Mouse (Mus musculus): ENCODE results near the gene Ddx47. TPM values are rescaled to one million over a fixed set of nuclear protein-coding genes. Genes with fewer than 3 reads are reported as not detected.

Ddx47 gene
- polyA plus RNA-seq (2012; rRNA removed), result 80.2 and 86.4 TPM in 2 replicates

- DNase-seq (ENCODE audit: low spot score), result peak; percentile 84
Observed at GRCm38 (mm10) chr6:135011048-135011733, at the start of gene Ddx47. TSS of gene Ddx47 (plus strand) at chr6:135011612.

- no peak for DNase-seq (ENCODE audit: low spot score)
Observed at GRCm38 (mm10) chr6:134961858-134962517, 49.4 kb upstream of the Ddx47 start.

- no peak for DNase-seq (ENCODE audit: low spot score)
Observed at GRCm38 (mm10) chr6:134962518-134962893, 48.9 kb upstream of the Ddx47 start.

- no peak for DNase-seq (ENCODE audit: low spot score)
Observed at GRCm38 (mm10) chr6:134963910-134964309, 47.5 kb upstream of the Ddx47 start.

GRCm38 (mm10) chr6:134966681-134967080 lies 44.7 kb upstream of the Ddx47 start:
- DNase-seq (ENCODE audit: low spot score), result no peak

GRCm38 (mm10) chr6:134968326-134968725 lies 43.1 kb upstream of the Ddx47 start:
- DNase-seq (ENCODE audit: low spot score), result no peak

GRCm38 (mm10) chr6:134969498-134969897 lies 41.9 kb upstream of the Ddx47 start:
- DNase-seq (ENCODE audit: low spot score), result no peak

- DNase-seq (ENCODE audit: low spot score), result no peak
Observed at GRCm38 (mm10) chr6:134972096-134972495, 39.3 kb upstream of the Ddx47 start.

- no peak for DNase-seq (ENCODE audit: low spot score)
Observed at GRCm38 (mm10) chr6:134976628-134977027, 34.8 kb upstream of the Ddx47 start.

GRCm38 (mm10) chr6:134981231-134982062 lies 30.0 kb upstream of the Ddx47 start, which contains the start of gene Apold1:
TSS of gene Apold1 (plus strand) at chr6:134981718.
- no peak for DNase-seq (ENCODE audit: low spot score)

GRCm38 (mm10) chr6:134983529-134984370 lies 27.7 kb upstream of the Ddx47 start:
- peak; percentile 78 for DNase-seq (ENCODE audit: low spot score)

- no peak for DNase-seq (ENCODE audit: low spot score)
Observed at GRCm38 (mm10) chr6:134984748-134985147, 26.7 kb upstream of the Ddx47 start.

GRCm38 (mm10) chr6:134988377-134988776 lies 23.0 kb upstream of the Ddx47 start:
- no peak for DNase-seq (ENCODE audit: low spot score)

GRCm38 (mm10) chr6:134990674-134991073 lies 20.7 kb upstream of the Ddx47 start:
- DNase-seq (ENCODE audit: low spot score), result no peak

- DNase-seq (ENCODE audit: low spot score), result no peak
Observed at GRCm38 (mm10) chr6:134994031-134994651, 17.3 kb upstream of the Ddx47 start.

GRCm38 (mm10) chr6:134994985-134995384 lies 16.4 kb upstream of the Ddx47 start:
- no peak for DNase-seq (ENCODE audit: low spot score)

- DNase-seq (ENCODE audit: low spot score), result no peak
Observed at GRCm38 (mm10) chr6:134996918-134997317, 14.5 kb upstream of the Ddx47 start.

GRCm38 (mm10) chr6:134998076-134998475 lies 13.3 kb upstream of the Ddx47 start:
- no peak for DNase-seq (ENCODE audit: low spot score)

GRCm38 (mm10) chr6:134998781-134999180 lies 12.6 kb upstream of the Ddx47 start:
- no peak for DNase-seq (ENCODE audit: low spot score)

- DNase-seq (ENCODE audit: low spot score), result no peak
Observed at GRCm38 (mm10) chr6:135000272-135000671, 11.1 kb upstream of the Ddx47 start.

GRCm38 (mm10) chr6:135001991-135002390 lies 9.4 kb upstream of the Ddx47 start:
- no peak for DNase-seq (ENCODE audit: low spot score)

All from urinary bladder, adult 2 months (tissue).